Mouse (Mus musculus) forelimb bud, embryonic 11.5 days (tissue): ENCODE results near the gene Pfn3.
"Not testable (repeated sequence)": the region's sequence is repeated elsewhere in the genome, so short reads cannot be mapped to it uniquely, and the experiment has no call there.

Experiments
- DNase-seq: peaks from one replicate; pipeline ENCODE4 v3.0.0-alpha.2; 2012; ENCODE audit warnings: low read depth, low spot score

The Pfn3 gene

DNA sequence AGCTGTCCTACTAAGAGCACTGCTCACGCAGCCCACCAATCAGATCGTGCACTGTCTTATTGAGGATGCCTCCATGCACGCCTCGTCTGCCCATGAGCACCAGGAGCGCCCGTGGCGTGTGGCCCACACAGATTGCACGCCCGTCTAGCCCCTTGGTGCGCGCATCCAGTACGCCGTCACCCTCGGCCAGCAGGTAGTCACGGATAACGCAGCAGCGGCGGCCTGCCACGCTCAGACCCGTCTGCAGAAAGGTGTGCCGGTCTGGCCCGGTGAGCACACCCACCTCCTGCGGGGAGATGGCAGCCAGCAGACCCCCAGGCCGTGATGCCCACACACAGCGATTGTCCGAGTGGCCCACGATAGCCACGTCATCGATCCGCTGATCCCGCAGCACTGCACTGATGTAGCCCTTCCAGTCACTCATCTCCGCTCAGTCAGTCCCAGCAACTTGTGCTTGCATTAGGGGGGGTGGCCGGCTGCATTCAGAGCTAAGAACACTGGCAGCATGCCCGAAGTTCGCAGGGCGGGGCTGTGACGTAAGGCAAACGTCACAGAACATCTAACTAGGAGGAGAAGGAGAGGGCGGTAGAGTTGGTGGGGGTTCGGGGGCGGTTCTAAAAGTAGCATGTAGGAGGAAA is at the start of gene Pfn3:
Pfn3 (minus strand) TSS at position 490 of the 638 bp plus-strand sequence.
- DNase-seq = peak; percentile 63

DNA sequence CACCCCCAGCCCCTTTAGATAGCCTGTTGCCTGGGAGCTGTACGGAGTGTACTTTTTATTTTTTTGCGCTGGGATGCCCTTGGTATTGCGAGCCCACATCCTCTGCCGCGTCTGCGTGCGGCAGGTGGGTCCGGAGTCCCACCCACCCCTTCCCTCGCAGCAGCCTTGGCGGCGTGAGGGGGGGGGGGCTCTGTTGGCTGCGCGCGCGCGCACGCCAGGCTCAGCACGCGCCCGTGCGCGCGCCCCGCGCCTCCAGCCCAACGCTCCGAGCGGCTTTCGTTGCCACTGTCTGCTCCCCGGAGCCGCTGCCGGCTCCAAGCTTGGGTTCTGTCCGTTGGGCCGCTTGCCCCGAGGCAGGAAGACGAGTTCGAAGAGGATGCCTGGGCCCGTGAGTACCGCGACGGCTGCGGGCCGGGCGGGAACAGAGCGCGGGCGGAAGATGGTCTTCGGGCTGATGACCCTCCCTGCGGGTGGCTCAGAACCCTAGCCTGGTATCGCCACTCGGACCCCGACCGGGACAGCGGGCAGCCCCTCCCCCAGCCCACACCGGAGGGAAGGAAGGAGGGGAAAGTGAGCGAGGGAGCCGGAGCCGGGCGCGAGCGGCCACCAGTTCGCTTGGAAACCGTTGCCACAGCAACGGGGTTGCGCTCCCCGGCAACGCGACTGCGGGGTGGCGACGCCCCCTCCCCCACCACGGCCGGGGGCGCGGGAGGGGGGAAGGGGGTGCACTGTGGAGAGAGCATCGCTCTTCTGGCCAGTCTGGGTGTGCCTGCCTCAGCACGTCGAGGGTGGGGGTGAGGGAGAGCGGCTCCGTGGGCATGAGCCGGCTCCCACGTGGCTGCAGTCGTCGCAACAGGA is 49.2 kb upstream of the Pfn3 start, which contains the start of gene Prr7:
Prr7 (plus strand) TSS at position 241 of the 858 bp plus-strand sequence.
- DNase-seq = peak; percentile 67

DNA sequence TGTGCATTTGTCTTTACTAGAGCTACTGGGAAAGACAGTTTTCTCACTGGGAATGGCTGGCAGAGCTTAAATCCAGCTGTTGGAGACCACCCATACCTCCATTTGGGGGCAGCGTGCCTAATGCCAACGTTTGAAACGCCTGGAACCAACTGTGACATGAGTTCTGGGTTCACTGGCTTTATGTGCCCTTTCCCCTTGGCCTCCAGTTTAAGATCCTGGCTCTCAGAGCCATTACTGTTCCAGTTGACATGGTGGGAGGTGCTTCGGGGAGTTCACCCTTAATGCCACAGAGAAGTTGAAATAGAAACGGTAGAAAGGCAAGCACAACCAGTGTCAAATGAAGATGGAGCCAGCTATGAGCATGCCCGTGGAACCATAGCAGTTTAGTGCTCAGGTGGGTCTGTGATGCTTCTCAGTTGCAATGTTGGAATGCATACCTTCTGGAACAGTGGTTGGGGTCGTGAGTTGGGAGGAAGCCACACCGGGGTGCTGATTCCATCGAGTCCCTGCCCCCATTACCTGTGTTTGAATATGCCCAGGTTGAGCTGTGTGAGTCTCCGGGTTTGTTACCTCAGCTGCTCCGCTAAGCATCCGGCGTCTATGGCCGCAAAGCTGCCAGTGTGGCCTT is 48.5 kb upstream of the Pfn3 start:
- no peak for DNase-seq

- DNase-seq = no peak
These were observed 47.9 kb upstream of the Pfn3 start for GRCm38 (mm10) chr13:55462965-55463364.

- DNase-seq = no peak
These were observed 36.9 kb upstream of the Pfn3 start for GRCm38 (mm10) chr13:55451785-55452549.

- no peak for DNase-seq
These were observed 36.3 kb upstream of the Pfn3 start for GRCm38 (mm10) chr13:55451296-55451695.

- no peak for DNase-seq
These were observed 35.5 kb upstream of the Pfn3 start for GRCm38 (mm10) chr13:55450511-55450980.

DNA sequence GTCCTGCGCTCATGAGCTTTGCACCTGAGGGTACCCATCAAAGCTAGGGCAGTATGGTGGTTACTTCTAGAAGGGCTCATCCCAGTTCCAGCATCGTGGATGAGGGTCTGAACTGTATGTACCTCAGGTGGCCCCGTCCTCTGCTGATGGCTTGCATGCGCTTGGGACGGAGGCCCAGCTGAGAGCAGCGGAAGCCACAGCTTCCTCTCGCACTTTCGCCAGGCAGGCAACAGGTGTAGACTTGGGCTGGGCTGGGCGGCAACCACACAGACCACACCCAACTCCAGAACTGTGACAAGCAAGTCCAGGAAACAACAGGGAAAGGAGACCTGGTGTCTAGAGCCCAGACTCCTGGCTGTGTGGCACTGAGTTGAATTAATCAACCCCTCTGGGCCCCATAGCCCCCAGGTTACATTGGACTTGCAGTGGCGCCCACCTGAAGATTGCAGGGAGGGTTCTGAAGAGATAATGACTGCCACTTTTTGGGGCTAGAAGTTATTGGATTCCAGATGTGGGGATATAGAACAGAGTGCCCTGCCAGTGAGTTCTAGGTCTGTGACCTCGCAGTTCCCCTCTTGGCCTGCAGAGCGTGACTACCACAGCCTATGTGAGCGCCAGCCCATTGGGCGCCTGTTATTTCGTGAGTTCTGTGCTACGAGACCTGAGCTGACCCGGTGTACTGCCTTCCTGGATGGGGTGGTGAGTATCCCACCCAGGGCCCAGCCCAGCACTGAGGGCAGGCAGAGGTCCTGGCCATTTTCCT is 34.8 kb upstream of the Pfn3 start:
- DNase-seq = no peak

DNA sequence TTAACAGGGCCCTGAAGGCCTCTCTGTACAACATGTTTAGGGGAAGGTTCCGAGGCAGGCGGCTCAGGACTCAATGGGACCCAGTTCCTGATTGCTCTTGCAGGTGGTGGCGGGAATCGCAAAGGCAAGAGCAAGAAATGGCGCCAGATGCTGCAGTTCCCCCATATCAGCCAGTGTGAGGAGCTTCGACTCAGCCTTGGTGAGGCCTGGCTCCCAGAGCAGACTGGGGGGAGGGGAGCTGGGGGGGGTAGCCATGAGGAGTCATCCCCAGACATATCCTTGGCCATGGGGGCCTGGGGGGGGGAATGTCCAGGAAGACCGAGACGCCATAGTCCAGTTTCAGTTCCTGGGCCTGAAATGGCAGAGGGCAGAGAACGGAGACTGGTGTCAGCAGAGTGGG is 34.2 kb upstream of the Pfn3 start:
- no peak for DNase-seq

DNA sequence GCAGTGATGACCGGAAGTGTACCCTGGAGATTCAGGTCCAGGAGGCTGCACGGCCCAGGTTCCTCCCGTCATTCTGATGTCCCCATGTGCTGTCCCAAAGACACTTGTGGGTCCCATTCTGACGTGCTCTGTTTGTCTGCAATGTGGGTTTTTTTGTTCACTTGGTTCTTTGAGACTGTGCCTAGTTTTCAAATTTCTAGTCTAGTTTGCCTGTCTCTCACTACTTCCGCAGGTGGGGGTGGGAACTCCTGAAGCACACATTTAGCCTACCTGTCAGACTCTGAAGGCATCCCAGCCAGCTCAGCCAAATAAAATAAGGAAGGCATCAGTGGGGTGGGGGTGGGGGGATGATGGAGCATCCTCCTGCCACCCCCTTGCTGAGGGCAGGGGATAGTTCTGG is 33.1 kb upstream of the Pfn3 start:
- no peak for DNase-seq

- DNase-seq = no peak
These were observed 32.5 kb upstream of the Pfn3 start for GRCm38 (mm10) chr13:55447543-55447943.

- DNase-seq = no peak
These were observed 31.6 kb upstream of the Pfn3 start for GRCm38 (mm10) chr13:55446483-55447105.

GRCm38 (mm10) chr13:55445361-55446091 is 30.5 kb upstream of the Pfn3 start:
- DNase-seq = peak; percentile 45

DNA sequence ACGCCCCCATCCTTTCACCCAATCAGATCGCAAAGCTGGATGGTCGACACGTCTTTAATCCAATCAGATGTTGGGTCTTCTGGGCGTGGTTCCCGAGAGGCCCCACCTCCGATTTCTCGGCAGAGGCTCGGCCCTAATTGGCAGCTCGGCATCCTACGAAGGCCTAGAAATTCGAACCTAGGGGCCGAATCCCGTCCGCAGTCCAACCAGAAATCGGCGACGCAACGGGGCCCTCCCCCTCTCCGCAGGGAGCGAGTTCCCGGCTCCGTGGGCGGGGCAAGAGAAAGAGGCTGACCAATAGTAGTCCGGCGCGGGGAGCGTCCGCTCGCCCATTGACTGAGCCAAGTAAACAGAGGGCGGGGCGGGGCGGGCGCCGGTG is 29.9 kb upstream of the Pfn3 start, which contains the start of gene Grk6:
Grk6 (plus strand) TSS at position 136 of the 379 bp plus-strand sequence.
- peak; percentile 99 for DNase-seq

GRCm38 (mm10) chr13:55444286-55444936 is 29.4 kb upstream of the Pfn3 start:
- DNase-seq = no peak

- no peak for DNase-seq
These were observed 28.8 kb upstream of the Pfn3 start for GRCm38 (mm10) chr13:55443799-55444285.

GRCm38 (mm10) chr13:55437111-55437629 is 22.1 kb upstream of the Pfn3 start:
- not testable (repeated sequence) for DNase-seq

DNA sequence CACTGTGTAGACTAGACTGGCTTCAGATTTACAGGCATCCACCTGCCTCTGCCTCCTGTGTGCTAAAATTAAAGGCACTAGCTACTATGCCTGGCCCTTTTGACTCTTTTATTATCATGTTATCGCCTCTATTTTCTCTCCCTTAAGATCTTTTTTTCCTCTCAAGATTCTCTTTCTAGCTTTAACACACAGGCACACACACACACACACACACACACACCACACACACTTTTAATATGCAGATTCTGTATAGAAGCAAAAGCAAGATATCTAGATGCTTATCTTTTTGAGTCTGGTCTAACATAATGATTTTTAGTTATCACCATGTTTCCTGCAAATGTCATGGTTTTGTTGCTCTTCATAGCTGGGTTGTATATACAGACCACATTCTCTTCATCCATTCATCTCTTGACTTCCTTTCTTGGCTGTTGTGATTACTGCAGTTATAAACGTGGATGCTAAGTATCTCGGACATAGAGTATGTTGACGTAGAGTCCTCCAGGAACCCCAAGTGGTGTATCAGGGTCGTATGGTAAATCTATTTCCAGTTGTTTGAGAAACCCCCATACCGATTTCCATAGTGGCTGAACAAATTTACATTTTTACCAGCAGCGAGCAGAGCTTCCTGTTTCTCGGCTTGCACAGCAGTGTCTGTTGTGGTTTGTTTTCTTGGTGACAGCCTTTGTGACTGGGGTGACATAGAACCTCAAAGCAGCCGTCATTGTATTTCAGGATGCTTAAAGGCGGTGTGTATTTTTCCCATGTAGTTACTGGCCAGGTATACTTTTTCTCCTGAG is 17.1 kb upstream of the Pfn3 start:
- DNase-seq = no peak
